ENCODE assay signal across 13 mouse cellular contexts in genomic region chr5:115394223-115394622, GRCm38 (mm10). TPM values are rescaled to one million over a fixed set of nuclear protein-coding genes. Genes with fewer than 3 reads are reported as not detected.
DNase-seq lines count a peak whose midpoint lies in the region; ATAC-seq and TF ChIP-seq lines count a peak whose summit lies in the region.
"Had no signal": no experiment of that assay in that cellular context is flagged by ENCODE, and none has a peak within 500 bp of the region (broad histone marks: within the 10 kb centered on the region; RNA-seq: fewer than 3 reads in every experiment).

No protein-coding gene starts in this region.

- DNase-seq in heart, postnatal 10 days = no peak
- DNase-seq in midbrain, embryonic 10.5 days (ENCODE audit: low spot score) = peak; percentile 68
- DNase-seq in midbrain, postnatal 0 days (ENCODE audit: low spot score) = no peak
- no peak for DNase-seq in adrenal gland, adult 2 months
- DNase-seq in adrenal gland, postnatal 25 days = no peak
- DNase-seq: adrenal gland, adult 8-10 months; B cell, adult 2 months; kidney, postnatal 36 days; lung, adult 18-20 months had no signal

- no peak overlapping the region for H3K27ac ChIP-seq in heart, embryonic 11.5 days (ENCODE audit: low read depth, low read length)
- H3K27ac ChIP-seq in midbrain, embryonic 10.5 days (replicated peaks) = peak overlapping the region; percentile 96
- H3K27ac ChIP-seq in midbrain, postnatal 0 days (ENCODE audit: low read depth, low read length) = no peak overlapping the region
- H3K27ac ChIP-seq in forebrain, embryonic 13.5 days = 0 out of 2 replicates have a peak overlapping the region, but pooled peaks have one; percentile 25
- H3K27ac ChIP-seq in neural tube, embryonic 14.5 days (ENCODE audit: low read depth, low read length) = no peak overlapping the region

- H3K4me1 ChIP-seq in heart, embryonic 11.5 days (ENCODE audit: control insufficient read depth, insufficient read depth, low read length) = peaks cover 10% of the 10 kb centered on the region; the same call in 1 of the 2 replicates
- peaks cover 87% of the 10 kb centered on the region for H3K4me1 ChIP-seq in midbrain, embryonic 10.5 days
- peaks cover 7% of the 10 kb centered on the region; the same call in 1 of the 2 replicates for H3K4me1 ChIP-seq in midbrain, postnatal 0 days (ENCODE audit: insufficient read depth, low read length)
- H3K4me1 ChIP-seq in forebrain, embryonic 13.5 days = peaks cover 39% of the 10 kb centered on the region
- H3K4me1 ChIP-seq in neural tube, embryonic 14.5 days (ENCODE audit: control insufficient read depth, insufficient read depth, low read length) = peaks cover 6% of the 10 kb centered on the region; the same call in 1 of the 2 replicates

- no peak for TF ChIP-seq CTCF in midbrain, postnatal 0 days (IDR thresholded peaks at IDR 0.05)

- H3K4me2 ChIP-seq in heart, embryonic 11.5 days = peak overlapping the region; percentile 50
- H3K4me2 ChIP-seq in midbrain, postnatal 0 days (ENCODE audit: low read depth, low read length, poor library complexity, severe bottlenecking) = no peak overlapping the region
- peak overlapping the region; percentile 27 for H3K4me2 ChIP-seq in forebrain, embryonic 13.5 days
- H3K4me2 ChIP-seq in neural tube, embryonic 14.5 days (ENCODE audit: low read depth, low read length) = no peak overlapping the region

- no peak overlapping the region for H3K9ac ChIP-seq in heart, embryonic 11.5 days (ENCODE audit: low read depth, low read length)
- no peak overlapping the region for H3K9ac ChIP-seq in midbrain, postnatal 0 days (replicated peaks; ENCODE audit: low read length, poor library complexity, severe bottlenecking)
- peak overlapping the region; percentile 27; the same call in 1 of the 2 replicates for H3K9ac ChIP-seq in forebrain, embryonic 13.5 days
- H3K9ac ChIP-seq in neural tube, embryonic 14.5 days (replicated peaks; ENCODE audit: low read depth, low read length) = no peak overlapping the region

- no peak overlapping the region for H3K4me3 ChIP-seq in heart, embryonic 11.5 days (ENCODE audit: low read depth, low read length)
- peak overlapping the region; percentile 36 for H3K4me3 ChIP-seq in midbrain, embryonic 10.5 days
- H3K4me3 ChIP-seq in midbrain, postnatal 0 days (ENCODE audit: low read depth, low read length) = no peak overlapping the region
- no peak overlapping the region for H3K4me3 ChIP-seq in forebrain, embryonic 13.5 days
- H3K4me3 ChIP-seq in neural tube, embryonic 14.5 days (ENCODE audit: low read depth, low read length) = no peak overlapping the region
- H3K4me3 ChIP-seq: megakaryocyte, embryonic 14.5 days had no signal

- intact Hi-C loops in heart, postnatal 10 days (cut with DNase I) = no loop called here

- peaks cover 9% of the 10 kb centered on the region; the same call in 1 of the 2 replicates for H3K27me3 ChIP-seq in heart, embryonic 11.5 days (ENCODE audit: control insufficient read depth, insufficient read depth, low read length)
- no peaks in the 10 kb centered on the region for H3K27me3 ChIP-seq in midbrain, embryonic 10.5 days (ENCODE audit: low read depth, poor library complexity, severe bottlenecking)
- no peaks in the 10 kb centered on the region for H3K27me3 ChIP-seq in midbrain, postnatal 0 days (ENCODE audit: insufficient read depth, low read length)
- H3K27me3 ChIP-seq in forebrain, embryonic 13.5 days = no peaks in the 10 kb centered on the region
- H3K27me3 ChIP-seq in neural tube, embryonic 14.5 days (ENCODE audit: control insufficient read depth, insufficient read depth, low read length) = no peaks in the 10 kb centered on the region

- no peaks in the 10 kb centered on the region for H3K36me3 ChIP-seq in heart, embryonic 11.5 days (ENCODE audit: control insufficient read depth, insufficient read depth, low read length)
- no peaks in the 10 kb centered on the region for H3K36me3 ChIP-seq in midbrain, embryonic 10.5 days
- no peaks in the 10 kb centered on the region for H3K36me3 ChIP-seq in midbrain, postnatal 0 days (ENCODE audit: insufficient read depth, low read length)
- no peaks in the 10 kb centered on the region for H3K36me3 ChIP-seq in forebrain, embryonic 13.5 days (ENCODE audit: poor library complexity, severe bottlenecking)
- H3K36me3 ChIP-seq in neural tube, embryonic 14.5 days (ENCODE audit: control insufficient read depth, insufficient read depth, low read length) = no peaks in the 10 kb centered on the region

- ATAC-seq in heart, embryonic 11.5 days (replicated peaks; ENCODE audit: insufficient number of reproducible peaks, low FRiP score, low TSS enrichment) = no peak
- ATAC-seq in midbrain, postnatal 0 days (ENCODE audit: low FRiP score) = no peak
- peak; percentile 33; the same call in 1 of the 2 replicates for ATAC-seq in forebrain, embryonic 13.5 days
- ATAC-seq in neural tube, embryonic 14.5 days (ENCODE audit: low read depth) = peak; percentile 55; the same call in 1 of the 2 replicates

- no peaks in the 10 kb centered on the region for H3K9me3 ChIP-seq in heart, embryonic 11.5 days (replicated peaks; ENCODE audit: control insufficient read depth, low read length)
- no peaks in the 10 kb centered on the region for H3K9me3 ChIP-seq in midbrain, embryonic 10.5 days (replicated peaks)
- H3K9me3 ChIP-seq in midbrain, postnatal 0 days (ENCODE audit: low read length) = no peaks in the 10 kb centered on the region
- no peaks in the 10 kb centered on the region for H3K9me3 ChIP-seq in forebrain, embryonic 13.5 days (replicated peaks)
- no peaks in the 10 kb centered on the region for H3K9me3 ChIP-seq in neural tube, embryonic 14.5 days (ENCODE audit: control insufficient read depth, low read length)
- H3K9me3 ChIP-seq: megakaryocyte, embryonic 14.5 days had no signal

- 4% methylated on average over 8 of the region's 8 CpGs for WGBS in heart, embryonic 11.5 days (ENCODE audit: insufficient replicate concordance)
- 2% methylated on average over 8 of the region's 8 CpGs for WGBS in midbrain, embryonic 10.5 days
- WGBS in midbrain, postnatal 0 days = 4% methylated on average over 8 of the region's 8 CpGs
- 2% methylated on average over 8 of the region's 8 CpGs for WGBS in forebrain, embryonic 13.5 days
- 1% methylated on average over 8 of the region's 8 CpGs for WGBS in neural tube, embryonic 14.5 days

RNA-seq across cellular contexts. Expression of gene Msi1, which starts 35.2 kb away (rescaled TPM):
- 7.6 and 9.4 TPM in 2 replicates for polyA plus RNA-seq in heart, embryonic 11.5 days (2014; fragmentation: Nextera tagmentation; extraction: Ambion mirVana)
- total RNA-seq in heart, postnatal 10 days (2021) = 1 to 10 TPM; 3.1 to 4.3 TPM
- polyA plus RNA-seq in midbrain, embryonic 10.5 days (2016; fragmentation: Nextera tagmentation; extraction: Ambion mirVana) = 190 and 232 TPM in 2 replicates
- 72.5 and 82.9 TPM in 2 replicates for total RNA-seq in midbrain, postnatal 0 days (2014; rRNA removed)
- 41.1 and 52.1 TPM in 2 replicates for polyA plus RNA-seq in midbrain, postnatal 0 days (2015; fragmentation: Nextera tagmentation; extraction: Ambion mirVana)
- polyA plus RNA-seq in forebrain, embryonic 13.5 days (2015; fragmentation: Nextera tagmentation; extraction: Ambion mirVana) = 99.0 and 107 TPM in 2 replicates
- 55.1 and 55.4 TPM in 2 replicates for polyA plus RNA-seq in neural tube, embryonic 14.5 days (2014; fragmentation: Nextera tagmentation; extraction: Ambion mirVana)
- 10 to 100 TPM; 16.3 to 19.1 TPM for total RNA-seq in adrenal gland, adult 2 months (2021)
- 24.0 and 29.5 TPM in 2 replicates for polyA plus RNA-seq in adrenal gland, adult 2 months (2012; rRNA removed)
- total RNA-seq in adrenal gland, postnatal 25 days (2021) = 15.3 and 20.8 TPM in 2 replicates

RNA-seq across cellular contexts. Expression of gene Cox6a1, which starts 45.4 kb away (rescaled TPM):
- polyA plus RNA-seq in heart, embryonic 11.5 days (2014; fragmentation: Nextera tagmentation; extraction: Ambion mirVana) = 1,289 and 1,331 TPM in 2 replicates
- total RNA-seq in heart, postnatal 10 days (2021) = 100 to 1,000 TPM; 464 to 577 TPM
- polyA plus RNA-seq in midbrain, embryonic 10.5 days (2016; fragmentation: Nextera tagmentation; extraction: Ambion mirVana) = 861 and 874 TPM in 2 replicates
- total RNA-seq in midbrain, postnatal 0 days (2014; rRNA removed) = 1,189 and 1,342 TPM in 2 replicates
- polyA plus RNA-seq in midbrain, postnatal 0 days (2015; fragmentation: Nextera tagmentation; extraction: Ambion mirVana) = 1,504 and 1,624 TPM in 2 replicates
- polyA plus RNA-seq in forebrain, embryonic 13.5 days (2015; fragmentation: Nextera tagmentation; extraction: Ambion mirVana) = 965 and 999 TPM in 2 replicates
- 1,051 and 1,284 TPM in 2 replicates for polyA plus RNA-seq in neural tube, embryonic 14.5 days (2014; fragmentation: Nextera tagmentation; extraction: Ambion mirVana)
- 1,000 to 10,000 TPM; 1,468 to 1,603 TPM for total RNA-seq in adrenal gland, adult 2 months (2021)
- polyA plus RNA-seq in adrenal gland, adult 2 months (2012; rRNA removed) = 4,255 and 4,504 TPM in 2 replicates
- 1,153 and 1,399 TPM in 2 replicates for total RNA-seq in adrenal gland, postnatal 25 days (2021)

RNA-seq across cellular contexts. Expression of gene Triap1, which starts 53.2 kb away (rescaled TPM):
- polyA plus RNA-seq in heart, embryonic 11.5 days (2014; fragmentation: Nextera tagmentation; extraction: Ambion mirVana) = 40.4 and 43.9 TPM in 2 replicates
- total RNA-seq in heart, postnatal 10 days (2021) = 10 to 100 TPM; 23.2 to 24.3 TPM
- 56.4 and 60.8 TPM in 2 replicates for polyA plus RNA-seq in midbrain, embryonic 10.5 days (2016; fragmentation: Nextera tagmentation; extraction: Ambion mirVana)
- total RNA-seq in midbrain, postnatal 0 days (2014; rRNA removed) = 10.7 and 16.9 TPM in 2 replicates
- polyA plus RNA-seq in midbrain, postnatal 0 days (2015; fragmentation: Nextera tagmentation; extraction: Ambion mirVana) = 53.8 and 54.5 TPM in 2 replicates
- polyA plus RNA-seq in forebrain, embryonic 13.5 days (2015; fragmentation: Nextera tagmentation; extraction: Ambion mirVana) = 58.6 and 64.3 TPM in 2 replicates
- polyA plus RNA-seq in neural tube, embryonic 14.5 days (2014; fragmentation: Nextera tagmentation; extraction: Ambion mirVana) = 54.5 and 59.2 TPM in 2 replicates
- 10 to 100 TPM; 35.1 to 40.0 TPM for total RNA-seq in adrenal gland, adult 2 months (2021)
- 7.9 and 8.6 TPM in 2 replicates for polyA plus RNA-seq in adrenal gland, adult 2 months (2012; rRNA removed)
- 37.6 and 47.5 TPM in 2 replicates for total RNA-seq in adrenal gland, postnatal 25 days (2021)

RNA-seq across cellular contexts. Expression of gene Gatc, which starts 53.2 kb away (rescaled TPM):
- 27.0 and 31.0 TPM in 2 replicates for polyA plus RNA-seq in heart, embryonic 11.5 days (2014; fragmentation: Nextera tagmentation; extraction: Ambion mirVana)
- total RNA-seq in heart, postnatal 10 days (2021) = 10 to 100 TPM; 16.7 to 18.2 TPM
- 36.9 and 41.3 TPM in 2 replicates for polyA plus RNA-seq in midbrain, embryonic 10.5 days (2016; fragmentation: Nextera tagmentation; extraction: Ambion mirVana)
- total RNA-seq in midbrain, postnatal 0 days (2014; rRNA removed) = 17.6 and 27.8 TPM in 2 replicates
- polyA plus RNA-seq in midbrain, postnatal 0 days (2015; fragmentation: Nextera tagmentation; extraction: Ambion mirVana) = 39.2 and 42.4 TPM in 2 replicates
- polyA plus RNA-seq in forebrain, embryonic 13.5 days (2015; fragmentation: Nextera tagmentation; extraction: Ambion mirVana) = 31.8 and 34.1 TPM in 2 replicates
- 45.4 and 53.5 TPM in 2 replicates for polyA plus RNA-seq in neural tube, embryonic 14.5 days (2014; fragmentation: Nextera tagmentation; extraction: Ambion mirVana)
- 10 to 100 TPM; 21.1 to 24.0 TPM for total RNA-seq in adrenal gland, adult 2 months (2021)
- 12.2 and 15.4 TPM in 2 replicates for polyA plus RNA-seq in adrenal gland, adult 2 months (2012; rRNA removed)
- 21.6 and 22.9 TPM in 2 replicates for total RNA-seq in adrenal gland, postnatal 25 days (2021)

Comparison
In these comparisons a context has a peak if more than half of its experiments do, and no peak if none do; other contexts are left out.
1. H3K27ac ChIP-seq: peak in midbrain, embryonic 10.5 days (single experiment) and forebrain, embryonic 13.5 days (single experiment); none in heart, embryonic 11.5 days (single experiment), midbrain, postnatal 0 days (single experiment) and neural tube, embryonic 14.5 days (single experiment).
2. ATAC-seq: peak in forebrain, embryonic 13.5 days (single experiment) and neural tube, embryonic 14.5 days (single experiment); none in heart, embryonic 11.5 days (single experiment) and midbrain, postnatal 0 days (single experiment).
3. H3K4me2 ChIP-seq: peak in heart, embryonic 11.5 days (single experiment) and forebrain, embryonic 13.5 days (single experiment); none in midbrain, postnatal 0 days (single experiment) and neural tube, embryonic 14.5 days (single experiment).